Mouse (Mus musculus): ENCODE data around the gene Pglyrp1.

DNA sequence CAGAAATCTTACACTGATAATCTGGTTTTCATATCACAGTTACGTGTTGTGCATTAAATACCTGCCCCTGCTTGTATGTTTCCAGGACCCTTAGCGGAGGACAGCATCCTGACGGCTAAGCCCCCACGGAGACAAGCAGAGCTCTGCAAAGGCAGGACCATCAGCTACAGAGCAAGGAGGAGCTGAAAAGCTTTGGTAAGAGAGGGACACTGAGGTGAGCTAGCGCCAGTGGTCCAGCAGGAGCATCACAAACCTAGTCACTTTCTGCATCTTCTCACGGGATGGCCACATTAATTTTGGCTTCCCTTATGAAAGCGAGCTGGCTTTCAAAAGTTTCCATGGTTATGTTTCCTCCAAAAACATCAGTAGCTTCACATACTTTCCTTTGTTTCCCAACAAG, 1.7 kb downstream of the Pglyrp1 start:
- TF ChIP-seq CTCF (IDR thresholded peaks at IDR 0.05; ENCODE audit: extremely low read depth, insufficient read depth, insufficient read length, insufficient replicate concordance): no peak
- TF ChIP-seq POLR2A (IDR thresholded peaks at IDR 0.05; ENCODE audit: low read depth, low read length): no peak
